Mouse (Mus musculus) cerebellum, postnatal 4 days (tissue): ENCODE measurements at regions not wholly inside any gene's neighbourhood (a gene's known extent, or its start where the extent isn't known, plus 50 kb on each side); places are given as distances from the start of the nearest gene placed in this dataset.

Source experiments
- DNase-seq, 2 experiments: peaks; one replicate each; pipeline ENCODE4 v3.0.0; 2022; ENCODE audit warnings: low spot score in 2 of 2, mixed read lengths in 1 of 2

GRCm38 (mm10) chr8:6388651-6389050 is 1283.5 kb upstream of the Slc10a2 start:
- no peak for DNase-seq

GRCm38 (mm10) chr8:6374712-6375111 is 1269.6 kb upstream of the Slc10a2 start:
- DNase-seq, result no peak

- no peak for DNase-seq
Observed at GRCm38 (mm10) chr8:6361403-6361942, 1256.3 kb upstream of the Slc10a2 start.

- DNase-seq, result no peak
Observed at GRCm38 (mm10) chr8:6357866-6358265, 1252.7 kb upstream of the Slc10a2 start.

DNA sequence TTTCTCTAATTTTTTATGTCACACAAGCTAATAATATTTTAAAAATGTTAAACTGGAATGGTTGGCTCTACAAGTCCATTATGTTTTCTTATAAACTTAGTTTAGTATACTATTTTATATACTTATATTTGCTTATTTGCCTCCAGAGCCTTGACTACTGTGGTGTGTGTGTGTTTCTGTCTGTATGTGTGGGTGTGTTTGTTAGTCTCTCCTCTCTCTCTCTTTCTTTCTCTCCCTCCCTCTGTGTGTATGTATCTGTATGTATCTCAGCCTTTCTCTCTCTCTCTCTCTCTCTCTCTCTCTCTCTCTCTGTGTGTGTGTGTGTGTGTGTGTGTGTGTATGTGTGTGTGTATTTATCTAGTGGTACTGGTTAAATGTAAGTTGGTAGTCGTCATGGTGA is 1245.3 kb upstream of the Slc10a2 start:
- no peak for DNase-seq

DNA sequence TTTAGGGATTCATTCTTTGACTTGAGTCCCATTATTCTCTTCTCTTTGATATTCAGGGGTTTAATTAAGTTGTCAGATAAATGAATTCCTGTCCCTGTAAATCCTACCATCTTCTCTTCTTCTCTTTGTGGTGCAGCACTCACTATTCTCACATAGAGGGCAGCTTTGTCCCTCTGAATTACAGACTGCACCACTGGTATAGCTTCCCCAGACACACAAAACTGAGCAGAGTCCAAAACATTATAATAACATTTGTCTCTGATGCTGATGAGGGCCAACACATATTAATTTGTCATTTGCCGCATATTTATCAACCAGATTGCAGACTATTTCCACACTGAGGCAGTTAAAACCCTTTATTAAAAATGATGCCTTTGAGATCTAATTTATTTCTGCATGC is 1244.9 kb upstream of the Slc10a2 start:
- no peak for DNase-seq

- DNase-seq, result no peak
Observed at GRCm38 (mm10) chr8:6345704-6346103, 1240.6 kb upstream of the Slc10a2 start.

GRCm38 (mm10) chr8:6340158-6340855 is 1235.2 kb upstream of the Slc10a2 start:
- DNase-seq, result no peak

DNA sequence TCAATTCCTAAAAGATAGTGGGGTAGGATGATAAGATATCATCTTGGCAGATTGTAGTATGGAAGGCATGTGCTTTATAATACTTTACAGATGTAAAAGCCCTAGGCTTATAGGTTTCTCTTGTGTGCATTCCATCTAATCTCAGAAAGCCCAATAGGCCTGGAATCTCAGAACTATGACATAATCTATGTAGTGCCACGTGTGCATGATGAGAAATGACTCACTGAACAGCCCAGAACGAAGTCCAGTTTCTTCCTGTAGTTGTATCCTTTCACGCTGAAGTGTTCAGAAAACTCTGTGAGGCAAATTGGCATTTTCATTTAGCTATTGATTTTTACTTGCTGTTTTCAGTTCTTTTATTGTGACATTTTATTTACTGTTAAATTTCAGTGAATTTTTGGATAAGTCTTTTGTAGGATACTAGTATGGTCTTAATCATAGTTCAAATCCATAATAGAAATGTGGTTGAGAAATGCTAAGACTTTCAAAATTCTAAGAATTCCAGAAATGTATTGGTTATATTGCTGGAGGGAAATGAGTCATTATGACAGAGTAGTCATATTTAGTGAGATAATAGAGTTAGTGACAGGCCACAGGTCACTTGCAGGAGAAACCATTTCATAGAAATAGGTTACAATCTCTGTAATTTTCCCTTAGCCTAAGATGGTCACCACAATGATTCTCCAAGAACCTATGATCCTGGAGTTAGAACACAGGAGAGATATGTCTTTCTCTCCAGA is 1229.3 kb upstream of the Slc10a2 start:
- no peak for DNase-seq

DNA sequence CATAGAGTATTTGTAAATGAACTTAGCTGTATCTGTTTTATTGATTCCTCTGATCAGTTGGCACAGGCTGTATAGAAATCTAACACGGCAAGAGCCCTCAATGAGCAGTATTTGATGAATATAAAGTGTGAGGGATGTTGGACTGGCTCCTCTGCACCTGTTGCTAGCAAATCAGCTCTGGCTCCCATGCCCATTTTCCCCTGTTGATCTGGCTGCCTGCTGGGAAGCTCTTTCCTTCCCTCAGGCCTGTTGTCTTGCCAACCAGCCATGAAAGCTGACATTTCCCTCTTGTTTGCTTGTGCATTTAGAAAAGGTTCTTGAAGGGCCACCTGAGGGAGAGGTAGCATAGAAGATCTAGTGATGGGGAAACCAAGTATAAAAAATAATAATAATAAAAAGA is 1216.2 kb upstream of the Slc10a2 start:
- peak in 1 of 2 experiments; percentile 15 for DNase-seq

- peak in 1 of 2 experiments; percentile 41 for DNase-seq
Observed at GRCm38 (mm10) chr8:6315162-6315845, 1210.2 kb upstream of the Slc10a2 start.

- DNase-seq, result peak in 1 of 2 experiments; percentile 53
Observed at GRCm38 (mm10) chr8:6288889-6289288, 1183.7 kb upstream of the Slc10a2 start.

DNA sequence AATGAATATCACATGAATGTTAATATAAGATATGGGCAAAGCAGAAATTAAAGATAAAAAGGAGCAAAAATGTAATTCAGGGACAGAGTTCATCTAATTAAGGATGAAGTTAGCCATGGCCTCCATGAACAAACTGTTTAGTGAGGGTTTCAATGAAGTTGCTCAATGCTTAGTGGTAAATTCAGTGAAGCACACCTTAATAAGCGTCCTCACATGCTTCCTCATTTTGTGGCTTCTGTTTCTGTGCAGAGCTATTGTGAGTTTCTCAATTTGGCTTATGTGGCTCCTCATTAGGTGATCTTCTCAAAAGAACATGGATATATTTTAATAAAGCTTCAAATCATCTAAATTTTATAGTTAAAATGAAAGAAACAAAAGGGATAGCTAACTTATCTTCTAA is 1174.8 kb upstream of the Slc10a2 start:
- DNase-seq, result no peak
